15 mouse cellular contexts compared by ENCODE assay signal in genomic region chr1:87891634-87892033, GRCm38 (mm10). TPM values are rescaled to one million over a fixed set of nuclear protein-coding genes. Genes with fewer than 3 reads are reported as not detected.
A peak's percentile ranks its signal among the peaks of the same experiment; 100 is the strongest.
DNase-seq lines count a peak whose midpoint lies in the region; ATAC-seq and TF ChIP-seq lines count a peak whose summit lies in the region.
"Had no signal": no experiment of that assay in that cellular context is flagged by ENCODE, and none has a peak within 500 bp of the region (broad histone marks: within the 10 kb centered on the region; RNA-seq: fewer than 3 reads in every experiment).

No protein-coding gene starts in this region.

- H3K4me3 ChIP-seq in liver, adult 2 months (ENCODE audit: insufficient read depth, low read depth, low read length), result no peak overlapping the region
- no peak overlapping the region for H3K4me3 ChIP-seq in liver, embryonic 11.5 days (ENCODE audit: low read depth, low read length)
- H3K4me3 ChIP-seq: forebrain, embryonic 10.5 days; heart, adult 2 months; midbrain, embryonic 10.5 days had no signal

- H3K27me3 ChIP-seq in liver, adult 2 months (ENCODE audit: control insufficient read depth, insufficient read depth, low read length), result no peaks in the 10 kb centered on the region
- H3K27me3 ChIP-seq in liver, embryonic 11.5 days (replicated peaks; ENCODE audit: control insufficient read depth, insufficient read depth, low read length), result no peaks in the 10 kb centered on the region

- peak; percentile 81 for DNase-seq in liver, adult 2 months (ENCODE audit: extremely low read depth, low read depth, low spot score)
- DNase-seq in liver, embryonic 11.5 days (ENCODE audit: low spot score), result no peak
- peak; percentile 62 for DNase-seq in cerebellum, adult 9-10 months
- peak; percentile 42 for DNase-seq in kidney, postnatal 10 days
- DNase-seq in lung, postnatal 4 days, result peak; percentile 57 to 63
- DNase-seq in layer of hippocampus, postnatal 25 days (ENCODE audit: extremely low spot score in 1 of 2, low spot score in 1 of 2), result no peak
- DNase-seq in gastrocnemius, adult 8-10 months (ENCODE audit: low spot score in 2 of 2), result no peak
- no peak for DNase-seq in retina, embryonic 14.5 days (ENCODE audit: low spot score)
- DNase-seq: adrenal gland, adult 2 months; embryo, embryonic 11 days; heart, adult 2 months; left cerebral cortex, postnatal 4 days had no signal

- H3K36me3 ChIP-seq in liver, adult 2 months (ENCODE audit: control insufficient read depth, insufficient read depth, low read length), result no peaks in the 10 kb centered on the region
- H3K36me3 ChIP-seq in liver, embryonic 11.5 days (ENCODE audit: control insufficient read depth, insufficient read depth, low read length), result no peaks in the 10 kb centered on the region
- H3K36me3 ChIP-seq: midbrain, embryonic 10.5 days had no signal

- WGBS in liver, adult 2 months, result 31% methylated on average over 4 of the region's 4 CpGs
- WGBS in liver, embryonic 11.5 days, result 83% methylated on average over 4 of the region's 4 CpGs

- peak overlapping the region; percentile 99 for H3K27ac ChIP-seq in liver, adult 2 months (replicated peaks; ENCODE audit: insufficient read depth, low read depth, low read length)
- no peak overlapping the region for H3K27ac ChIP-seq in liver, embryonic 11.5 days (ENCODE audit: low read depth, low read length)
- H3K27ac ChIP-seq: forebrain, embryonic 10.5 days; midbrain, embryonic 10.5 days had no signal

- H3K4me2 ChIP-seq in liver, embryonic 11.5 days, result no peak overlapping the region

- no peaks in the 10 kb centered on the region for H3K9me3 ChIP-seq in liver, embryonic 11.5 days (ENCODE audit: control insufficient read depth, low read length)
- H3K9me3 ChIP-seq: forebrain, embryonic 10.5 days; midbrain, embryonic 10.5 days had no signal

- no peak for TF ChIP-seq CTCF in liver, adult 2 months (IDR thresholded peaks at IDR 0.05; ENCODE audit: low read depth, low read length)

- ATAC-seq in liver, embryonic 11.5 days (replicated peaks; ENCODE audit: low FRiP score), result no peak
- ATAC-seq: hindbrain, embryonic 16.5 days had no signal

- H3K79me2 ChIP-seq in liver, adult 2 months (ENCODE audit: control insufficient read depth, insufficient read depth, low read length), result no peaks in the 10 kb centered on the region

- no peak overlapping the region for H3K9ac ChIP-seq in liver, adult 2 months (ENCODE audit: low read depth, low read length)
- H3K9ac ChIP-seq in liver, embryonic 11.5 days (ENCODE audit: low read depth, low read length), result no peak overlapping the region

- H3K4me1 ChIP-seq in liver, adult 2 months (ENCODE audit: control insufficient read depth, insufficient read depth, low read length), result peaks cover 27% of the 10 kb centered on the region
- H3K4me1 ChIP-seq in liver, embryonic 11.5 days (replicated peaks; ENCODE audit: control insufficient read depth, insufficient read depth, low read length), result 0 out of 2 replicates have a peak, but pooled peaks cover 4% of the 10 kb centered on the region

- TF ChIP-seq POLR2A in liver, adult 2 months (IDR thresholded peaks at IDR 0.05; ENCODE audit: extremely low read depth, insufficient read depth, low read length), result no peak

RNA-seq across cellular contexts. Expression of gene Dgkd, which starts 38.5 kb away (rescaled TPM):
- total RNA-seq in liver, adult 2 months (2014; rRNA removed), result 12.4 and 14.8 TPM in 2 replicates
- 7.1 and 9.6 TPM in 2 replicates for polyA plus RNA-seq in liver, adult 2 months (2012; rRNA removed)
- 33.5 and 33.7 TPM in 2 replicates for polyA plus RNA-seq in liver, embryonic 11.5 days (2014; fragmentation: Nextera tagmentation; extraction: Ambion mirVana)
- total RNA-seq in layer of hippocampus, postnatal 25 days (2021), result 100 to 1,000 TPM; 105 to 129 TPM
- 10 to 100 TPM; 23.4 to 30.2 (median 28.0) TPM for total RNA-seq in gastrocnemius, adult 8-10 months (2022)

Comparison
In these comparisons a context has a peak if more than half of its experiments do, and no peak if none do; other contexts are left out.
1. DNase-seq: peak in liver, adult 2 months (single experiment), cerebellum, adult 9-10 months (single experiment), kidney, postnatal 10 days (single experiment) and lung, postnatal 4 days (2 of 2); none in liver, embryonic 11.5 days (single experiment), layer of hippocampus, postnatal 25 days (0 of 2), gastrocnemius, adult 8-10 months (0 of 2) and retina, embryonic 14.5 days (single experiment).